Mouse (Mus musculus): ENCODE results near the gene Setx. TPM values are rescaled to one million over a fixed set of nuclear protein-coding genes. Genes with fewer than 3 reads are reported as not detected.

Gene Setx
- polyA plus RNA-seq, 1 experiment, result 4.7 TPM

GRCm38 (mm10) chr2:29206156-29206555, 82.2 kb downstream of the Setx start:
- Histone ChIP-seq H3K36me3 (ENCODE audit: control insufficient read depth, insufficient read depth) (no peaks in the 10 kb centered on the region), H3K4me3 (no peak overlapping the region), H3K27me3 (ENCODE audit: control insufficient read depth, insufficient read depth, insufficient read length) (peaks cover 31% of the 10 kb centered on the region), H3ac (ENCODE audit: control insufficient read depth, insufficient read length) (no peak overlapping the region), H3K79me2 (ENCODE audit: control insufficient read depth, insufficient read depth) (no peaks in the 10 kb centered on the region), H3K4me2 (ENCODE audit: low read depth) (no peak overlapping the region)
- TF ChIP-seq MAX (IDR thresholded peaks at IDR 0.05; ENCODE audit: low read depth) (no peak), E2F4 (IDR thresholded peaks at IDR 0.05; ENCODE audit: insufficient read depth) (no peak), TCF12 (IDR thresholded peaks at IDR 0.05; ENCODE audit: insufficient read depth, poor library complexity, severe bottlenecking) (no peak), TCF3 (IDR thresholded peaks at IDR 0.05; ENCODE audit: insufficient read length, low read depth) (no peak), REST (IDR thresholded peaks at IDR 0.05; ENCODE audit: insufficient read depth, insufficient read length) (no peak), MYOD1 (IDR thresholded peaks at IDR 0.05; ENCODE audit: control insufficient read depth in 1 of 3, insufficient read length in 2 of 3, low read depth in 2 of 3) (no peak), MYOG (IDR thresholded peaks at IDR 0.05; ENCODE audit: control insufficient read depth in 1 of 3, insufficient read depth in 1 of 3, insufficient read length in 2 of 3, low read depth in 2 of 3) (no peak), SRF (IDR thresholded peaks at IDR 0.05; ENCODE audit: control insufficient read depth, insufficient read length, low read depth) (no peak), POLR2AphosphoS2 (IDR thresholded peaks at IDR 0.05; ENCODE audit: insufficient read length, low read depth) (no peak), USF1 (IDR thresholded peaks at IDR 0.05; ENCODE audit: low read depth) (no peak), POLR2A (IDR thresholded peaks at IDR 0.05; ENCODE audit: insufficient read length, low read depth) (no peak), CEBPB (IDR thresholded peaks at IDR 0.05; ENCODE audit: insufficient read depth, poor library complexity, severe bottlenecking) (no peak)

GRCm38 (mm10) chr2:29216286-29217012, 92.5 kb downstream of the Setx start:
- Histone ChIP-seq H3ac (ENCODE audit: control insufficient read depth, insufficient read length) (no peak overlapping the region), H3K4me3 (no peak overlapping the region), H3K79me2 (ENCODE audit: control insufficient read depth, insufficient read depth) (no peaks in the 10 kb centered on the region), H3K27me3 (ENCODE audit: control insufficient read depth, insufficient read depth, insufficient read length) (peaks cover 7% of the 10 kb centered on the region), H3K4me2 (ENCODE audit: low read depth) (no peak overlapping the region), H3K36me3 (ENCODE audit: control insufficient read depth, insufficient read depth) (no peaks in the 10 kb centered on the region)
- TF ChIP-seq USF1 (IDR thresholded peaks at IDR 0.05; ENCODE audit: low read depth) (no peak), CEBPB (IDR thresholded peaks at IDR 0.05; ENCODE audit: insufficient read depth, poor library complexity, severe bottlenecking) (no peak), MYOG (IDR thresholded peaks at IDR 0.05; ENCODE audit: control insufficient read depth in 1 of 3, insufficient read depth in 1 of 3, insufficient read length in 2 of 3, low read depth in 2 of 3) (no peak), TCF3 (IDR thresholded peaks at IDR 0.05; ENCODE audit: insufficient read length, low read depth) (no peak), SRF (IDR thresholded peaks at IDR 0.05; ENCODE audit: control insufficient read depth, insufficient read length, low read depth) (no peak), TCF12 (IDR thresholded peaks at IDR 0.05; ENCODE audit: insufficient read depth, poor library complexity, severe bottlenecking) (no peak), POLR2A (IDR thresholded peaks at IDR 0.05; ENCODE audit: insufficient read length, low read depth) (no peak), E2F4 (IDR thresholded peaks at IDR 0.05; ENCODE audit: insufficient read depth) (no peak), MAX (IDR thresholded peaks at IDR 0.05; ENCODE audit: low read depth) (no peak), POLR2AphosphoS2 (IDR thresholded peaks at IDR 0.05; ENCODE audit: insufficient read length, low read depth) (no peak), REST (IDR thresholded peaks at IDR 0.05; ENCODE audit: insufficient read depth, insufficient read length) (no peak), MYOD1 (IDR thresholded peaks at IDR 0.05; ENCODE audit: control insufficient read depth in 1 of 3, insufficient read length in 2 of 3, low read depth in 2 of 3) (no peak)

- peaks cover 2% of the 10 kb centered on the region for H3K27me3 ChIP-seq (ENCODE audit: control insufficient read depth, insufficient read depth, insufficient read length)
- H3ac ChIP-seq (ENCODE audit: control insufficient read depth, insufficient read length), result no peak overlapping the region
- H3K36me3 ChIP-seq (ENCODE audit: control insufficient read depth, insufficient read depth), result no peaks in the 10 kb centered on the region
- TF ChIP-seq SRF (IDR thresholded peaks at IDR 0.05; ENCODE audit: control insufficient read depth, insufficient read length, low read depth), result no peak
- TF ChIP-seq USF1 (IDR thresholded peaks at IDR 0.05; ENCODE audit: low read depth), result no peak
- TF ChIP-seq CEBPB (IDR thresholded peaks at IDR 0.05; ENCODE audit: insufficient read depth, poor library complexity, severe bottlenecking), result no peak
- TF ChIP-seq MYOD1 (IDR thresholded peaks at IDR 0.05; ENCODE audit: control insufficient read depth in 1 of 3, insufficient read length in 2 of 3, low read depth in 2 of 3), result no peak
- no peak for TF ChIP-seq REST (IDR thresholded peaks at IDR 0.05; ENCODE audit: insufficient read depth, insufficient read length)
- no peak for TF ChIP-seq POLR2A (IDR thresholded peaks at IDR 0.05; ENCODE audit: insufficient read length, low read depth)
- TF ChIP-seq MAX (IDR thresholded peaks at IDR 0.05; ENCODE audit: low read depth), result no peak
- TF ChIP-seq TCF12 (IDR thresholded peaks at IDR 0.05; ENCODE audit: insufficient read depth, poor library complexity, severe bottlenecking), result no peak
- no peak for TF ChIP-seq E2F4 (IDR thresholded peaks at IDR 0.05; ENCODE audit: insufficient read depth)
- TF ChIP-seq MYOG (IDR thresholded peaks at IDR 0.05; ENCODE audit: control insufficient read depth in 1 of 3, insufficient read depth in 1 of 3, insufficient read length in 2 of 3, low read depth in 2 of 3), result no peak
- no peak for TF ChIP-seq TCF3 (IDR thresholded peaks at IDR 0.05; ENCODE audit: insufficient read length, low read depth)
- no peak for TF ChIP-seq POLR2AphosphoS2 (IDR thresholded peaks at IDR 0.05; ENCODE audit: insufficient read length, low read depth)
- H3K4me3 ChIP-seq, result no peak overlapping the region
- H3K4me2 ChIP-seq (ENCODE audit: low read depth), result no peak overlapping the region
- H3K79me2 ChIP-seq (ENCODE audit: control insufficient read depth, insufficient read depth), result no peaks in the 10 kb centered on the region
Measured at GRCm38 (mm10) chr2:29217042-29217441, 93.1 kb downstream of the Setx start.

GRCm38 (mm10) chr2:29217897-29218296, 93.9 kb downstream of the Setx start:
- TF ChIP-seq POLR2A (IDR thresholded peaks at IDR 0.05; ENCODE audit: insufficient read length, low read depth) (no peak), USF1 (IDR thresholded peaks at IDR 0.05; ENCODE audit: low read depth) (no peak), POLR2AphosphoS2 (IDR thresholded peaks at IDR 0.05; ENCODE audit: insufficient read length, low read depth) (no peak), MYOG (IDR thresholded peaks at IDR 0.05; ENCODE audit: control insufficient read depth in 1 of 3, insufficient read depth in 1 of 3, insufficient read length in 2 of 3, low read depth in 2 of 3) (no peak), E2F4 (IDR thresholded peaks at IDR 0.05; ENCODE audit: insufficient read depth) (no peak), TCF3 (IDR thresholded peaks at IDR 0.05; ENCODE audit: insufficient read length, low read depth) (no peak), TCF12 (IDR thresholded peaks at IDR 0.05; ENCODE audit: insufficient read depth, poor library complexity, severe bottlenecking) (no peak), MYOD1 (IDR thresholded peaks at IDR 0.05; ENCODE audit: control insufficient read depth in 1 of 3, insufficient read length in 2 of 3, low read depth in 2 of 3) (no peak), CEBPB (IDR thresholded peaks at IDR 0.05; ENCODE audit: insufficient read depth, poor library complexity, severe bottlenecking) (no peak), MAX (IDR thresholded peaks at IDR 0.05; ENCODE audit: low read depth) (no peak), SRF (IDR thresholded peaks at IDR 0.05; ENCODE audit: control insufficient read depth, insufficient read length, low read depth) (no peak), REST (IDR thresholded peaks at IDR 0.05; ENCODE audit: insufficient read depth, insufficient read length) (no peak)
- H3K79me2 ChIP-seq (ENCODE audit: control insufficient read depth, insufficient read depth), result no peaks in the 10 kb centered on the region
- no peaks in the 10 kb centered on the region for H3K36me3 ChIP-seq (ENCODE audit: control insufficient read depth, insufficient read depth)
- no peak overlapping the region for H3K4me2 ChIP-seq (ENCODE audit: low read depth)
- H3ac ChIP-seq (ENCODE audit: control insufficient read depth, insufficient read length), result no peak overlapping the region
- H3K27me3 ChIP-seq (ENCODE audit: control insufficient read depth, insufficient read depth, insufficient read length), result no peaks in the 10 kb centered on the region
- H3K4me3 ChIP-seq, result no peak overlapping the region
